ENCODE assay signal across 8 mouse cellular contexts in genomic region chrX:157491145-157491935, GRCm38 (mm10). TPM values are rescaled to one million over a fixed set of nuclear protein-coding genes. Genes with fewer than 3 reads are reported as not detected.
DNase-seq lines count a peak whose midpoint lies in the region; ATAC-seq and TF ChIP-seq lines count a peak whose summit lies in the region.

No protein-coding gene starts in this region.

- no peaks in the 10 kb centered on the region for H3K79me2 ChIP-seq in heart, adult 2 months (replicated peaks; ENCODE audit: control insufficient read depth, insufficient read depth, low read length)

- peak overlapping the region; percentile 93 for H3K9ac ChIP-seq in heart, adult 2 months (ENCODE audit: low read depth, low read length)
- peak overlapping the region; percentile 67 for H3K9ac ChIP-seq in liver, postnatal 0 days (replicated peaks)
- peak overlapping the region; percentile 89 for H3K9ac ChIP-seq in neural tube, embryonic 13.5 days

- peaks cover 2% of the 10 kb centered on the region; the same call in 1 of the 2 replicates for H3K4me1 ChIP-seq in heart, adult 2 months (ENCODE audit: control insufficient read depth, insufficient read depth, low read length)
- H3K4me1 ChIP-seq in liver, postnatal 0 days (ENCODE audit: insufficient read depth) = no peaks in the 10 kb centered on the region
- peaks cover 13% of the 10 kb centered on the region for H3K4me1 ChIP-seq in neural tube, embryonic 13.5 days (replicated peaks)

- in situ Hi-C loops in Patski (cut with MboI; ENCODE audit: low pct_unique_long_range_greater_than_20kb) = no loop called here

- POLR2A ChIA-PET in Patski (lab: Charles Lee) = no interaction called here

- no peak for TF ChIP-seq POLR2A in heart, adult 2 months (IDR thresholded peaks at IDR 0.05; ENCODE audit: insufficient read depth, low read depth, low read length)

- H3K4me2 ChIP-seq in liver, postnatal 0 days (ENCODE audit: low read depth, low read length) = peak overlapping the region; percentile 81
- peak overlapping the region; percentile 55 for H3K4me2 ChIP-seq in neural tube, embryonic 13.5 days

- TF ChIP-seq CTCF in Patski (IDR thresholded peaks at IDR 0.05) = no peak
- no peak for TF ChIP-seq CTCF in heart, adult 2 months (IDR thresholded peaks at IDR 0.05)
- no peak for TF ChIP-seq CTCF in liver, postnatal 0 days (IDR thresholded peaks at IDR 0.05; ENCODE audit: low read depth)

- CTCF ChIA-PET in Patski (lab: Charles Lee) = no interaction called here

- WGBS in heart, adult 2 months = 31% methylated on average over 104 of the region's 104 CpGs
- WGBS in liver, postnatal 0 days (ENCODE audit: insufficient replicate concordance) = 34% methylated on average over 33 of the region's 104 CpGs
- 23% methylated on average over 74 of the region's 104 CpGs for WGBS in neural tube, embryonic 13.5 days

- H3K9me3 ChIP-seq in liver, postnatal 0 days (ENCODE audit: low read length) = no peaks in the 10 kb centered on the region
- no peaks in the 10 kb centered on the region for H3K9me3 ChIP-seq in neural tube, embryonic 13.5 days

- DNase-seq in 3134 (ENCODE audit: extremely low read depth, insufficient read length, low spot score) (peak; percentile 62), Patski (ENCODE audit: low read depth, low spot score) (no peak)
- peak; percentile 21 for DNase-seq in embryo, embryonic 10 days (ENCODE audit: low spot score)
- DNase-seq in heart, adult 2 months = peak; percentile 48 to 50
- DNase-seq in kidney, postnatal 10 days = peak; percentile 43
- peak; percentile 23 for DNase-seq in liver, postnatal 0 days
- DNase-seq in thymus, adult 18-20 months = peak; percentile 21 to 23

- H3K27ac ChIP-seq in heart, adult 2 months = peak overlapping the region; percentile 41; the same call in 1 of the 2 replicates
- H3K27ac ChIP-seq in liver, postnatal 0 days (ENCODE audit: low read depth) = peak overlapping the region; percentile 48; the same call in 1 of the 2 replicates
- peak overlapping the region; percentile 94 for H3K27ac ChIP-seq in neural tube, embryonic 13.5 days (replicated peaks)

- H3K27me3 ChIP-seq in Patski = no peaks in the 10 kb centered on the region
- H3K27me3 ChIP-seq in heart, adult 2 months (ENCODE audit: control insufficient read depth, insufficient read depth, low read length) = no peaks in the 10 kb centered on the region
- H3K27me3 ChIP-seq in liver, postnatal 0 days (ENCODE audit: insufficient read depth, low read length) = no peaks in the 10 kb centered on the region
- H3K27me3 ChIP-seq in neural tube, embryonic 13.5 days = no peaks in the 10 kb centered on the region

- no peak for TF ChIP-seq EP300 in heart, adult 2 months (IDR thresholded peaks at IDR 0.05; ENCODE audit: insufficient read depth, low read depth, low read length)
- TF ChIP-seq EP300 in liver, postnatal 0 days (IDR thresholded peaks at IDR 0.05; ENCODE audit: low read depth) = no peak

- no peaks in the 10 kb centered on the region for H3K36me3 ChIP-seq in heart, adult 2 months (ENCODE audit: control insufficient read depth, insufficient read depth, low read length)
- H3K36me3 ChIP-seq in liver, postnatal 0 days (replicated peaks; ENCODE audit: insufficient read depth, low read length) = no peaks in the 10 kb centered on the region
- H3K36me3 ChIP-seq in neural tube, embryonic 13.5 days = no peaks in the 10 kb centered on the region

- intact Hi-C loops in heart, adult 2 months (cut with DNase I) = no loop called here

- ATAC-seq in Patski = peak; percentile 63
- peak; percentile 59 for ATAC-seq in liver, postnatal 0 days
- peak; percentile 84 for ATAC-seq in neural tube, embryonic 13.5 days (ENCODE audit: low read depth)

- peak overlapping the region; percentile 59 for H3K4me3 ChIP-seq in heart, adult 2 months
- peak overlapping the region; percentile 61 for H3K4me3 ChIP-seq in liver, postnatal 0 days (ENCODE audit: low read depth, low read length)
- peak overlapping the region; percentile 66 for H3K4me3 ChIP-seq in neural tube, embryonic 13.5 days

RNA-seq across cellular contexts. Expression of gene Sms, which starts 0.7 kb away (rescaled TPM):
- polyA plus RNA-seq in Patski (2021) = 23.4 TPM
- total RNA-seq in heart, adult 2 months (2021) = 10 to 100 TPM; 41.4 to 56.7 TPM
- 18.3 and 23.7 TPM in 2 replicates for polyA plus RNA-seq in heart, adult 2 months (2012; rRNA removed)
- 17.9 and 18.3 TPM in 2 replicates for polyA plus RNA-seq in liver, postnatal 0 days (2015; fragmentation: Nextera tagmentation; extraction: Ambion mirVana)
- polyA plus RNA-seq in neural tube, embryonic 13.5 days (2015; fragmentation: Nextera tagmentation; extraction: Ambion mirVana) = 112 and 125 TPM in 2 replicates

Comparison
In these comparisons a context has a peak if more than half of its experiments do, and no peak if none do; other contexts are left out.
1. H3K27ac ChIP-seq: peak in every context shown above with its lines; median percentile 94 in neural tube, embryonic 13.5 days; 48 in liver, postnatal 0 days; 41 in heart, adult 2 months.